Mouse (Mus musculus): ENCODE results near the gene Dcst1.

Gene Dcst1

GRCm38 (mm10) chr3:89365486-89366414 lies 697 bp upstream of the Dcst1 start:
- in situ Hi-C loops (cut with MboI, MseI) = no loop called here

DNA sequence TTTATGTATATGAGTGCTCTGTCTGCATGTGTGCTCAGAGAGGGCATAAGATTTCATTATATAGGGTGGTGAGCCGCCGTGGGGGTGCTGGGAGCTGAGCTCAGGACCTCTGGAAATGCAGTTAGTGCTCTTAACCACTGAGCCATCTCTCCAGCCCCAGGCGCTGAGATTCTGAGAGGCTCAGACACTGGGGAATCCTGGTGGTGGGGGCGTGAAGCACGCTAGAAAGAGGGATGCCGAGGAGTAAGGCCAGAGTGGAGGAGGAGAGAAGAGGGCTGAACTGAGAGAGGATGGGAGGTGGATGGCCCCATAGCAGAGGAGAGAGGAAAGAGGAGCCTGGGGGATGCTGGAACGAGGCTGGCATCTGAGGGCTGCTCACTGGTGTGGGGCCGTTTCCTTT lies 422 bp downstream of the Dcst1 start:
- in situ Hi-C loops (cut with MboI, MseI) = no loop called here

DNA sequence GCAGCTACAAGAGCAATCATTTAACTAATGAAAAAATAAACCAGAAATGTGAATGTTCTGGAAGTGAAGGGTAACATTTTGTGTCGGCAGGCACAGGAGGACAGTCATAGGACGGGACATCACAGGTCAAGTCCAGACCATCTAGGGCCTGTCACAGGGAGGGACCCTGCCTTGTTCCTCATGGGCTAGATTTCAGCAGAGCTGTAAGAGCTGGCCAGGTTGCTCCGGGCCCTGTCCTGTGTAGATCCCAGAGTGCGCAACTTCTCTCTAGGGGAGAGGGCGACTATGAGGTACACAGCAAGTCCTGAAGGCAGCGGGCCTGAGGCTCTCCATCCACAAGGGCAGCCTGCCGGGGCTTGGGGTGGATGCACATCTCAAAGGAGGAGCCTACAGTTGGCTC lies 3.4 kb downstream of the Dcst1 start, which contains the start of gene Dcst2:
Gene Dcst2 (plus strand): TSS at position 301 of the 400 bp plus-strand sequence.
- in situ Hi-C loops (cut with MboI, MseI) = no loop called here

DNA sequence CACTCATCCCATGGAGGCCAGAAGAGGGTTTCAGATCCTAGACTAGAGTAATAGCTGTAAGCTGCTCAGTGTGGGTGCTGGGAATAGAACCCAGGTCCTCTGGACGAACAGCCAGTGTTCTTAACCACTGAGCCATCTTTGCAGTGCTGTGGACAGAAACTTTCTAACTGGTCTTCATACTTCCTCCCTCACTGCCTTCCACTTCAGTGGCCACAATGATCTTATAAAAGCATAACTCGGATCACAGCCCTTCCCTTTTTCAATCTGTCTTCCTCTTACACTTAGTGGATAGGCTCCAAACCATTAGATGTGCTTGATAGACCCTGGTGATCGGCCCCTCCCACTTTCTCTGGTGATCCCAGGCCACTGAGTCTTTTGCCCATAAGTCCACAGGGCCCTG lies 4.8 kb downstream of the Dcst1 start:
- in situ Hi-C loops (cut with MboI, MseI) = no loop called here

GRCm38 (mm10) chr3:89359630-89360029 lies 5.4 kb downstream of the Dcst1 start:
- in situ Hi-C loops (cut with MboI, MseI) = loop anchor here (10.0 kb wide), 1 partner anchor 1145 kb away; the partner anchor contains the start of gene Chtop

DNA sequence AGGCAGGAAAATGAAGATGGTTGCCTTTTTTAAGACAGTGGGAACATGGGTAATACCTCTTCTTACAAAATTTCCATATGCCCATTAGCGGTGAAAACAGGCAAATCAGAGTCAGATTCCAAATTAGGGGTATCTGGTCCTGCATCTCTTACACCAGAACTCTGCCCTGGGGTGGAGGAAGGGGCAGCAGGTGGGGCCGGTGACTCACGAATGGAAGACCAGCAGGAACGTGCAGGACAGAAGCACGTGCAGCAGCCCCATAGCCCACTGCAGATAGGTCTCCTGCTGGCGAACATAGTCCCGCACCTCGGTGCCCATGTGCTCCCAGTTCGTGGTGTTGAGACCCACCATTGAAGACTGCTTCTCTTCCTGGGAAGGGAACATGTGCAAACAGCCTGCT lies 9.0 kb downstream of the Dcst1 start:
- in situ Hi-C loops (cut with MboI, MseI) = loop anchor here (10.0 kb wide), 1 partner anchor 1149 kb away; the partner anchor contains the start of gene Chtop

- in situ Hi-C loops (cut with MboI, MseI) = loop anchor here (10.0 kb wide), 1 partner anchor 1149 kb away; the partner anchor contains the start of gene Chtop
These were observed 9.5 kb downstream of the Dcst1 start for GRCm38 (mm10) chr3:89355512-89355902.

- in situ Hi-C loops (cut with MboI, MseI) = loop anchor here (10.0 kb wide), 1 partner anchor 1150 kb away; the partner anchor contains the start of gene Chtop
These were observed 10.1 kb downstream of the Dcst1 start for GRCm38 (mm10) chr3:89354816-89355511.

GRCm38 (mm10) chr3:89351271-89351670 lies 13.8 kb downstream of the Dcst1 start:
- in situ Hi-C loops (cut with MboI, MseI) = loop anchor here (10.0 kb wide), 1 partner anchor 1154 kb away; the partner anchor contains the start of gene Chtop

DNA sequence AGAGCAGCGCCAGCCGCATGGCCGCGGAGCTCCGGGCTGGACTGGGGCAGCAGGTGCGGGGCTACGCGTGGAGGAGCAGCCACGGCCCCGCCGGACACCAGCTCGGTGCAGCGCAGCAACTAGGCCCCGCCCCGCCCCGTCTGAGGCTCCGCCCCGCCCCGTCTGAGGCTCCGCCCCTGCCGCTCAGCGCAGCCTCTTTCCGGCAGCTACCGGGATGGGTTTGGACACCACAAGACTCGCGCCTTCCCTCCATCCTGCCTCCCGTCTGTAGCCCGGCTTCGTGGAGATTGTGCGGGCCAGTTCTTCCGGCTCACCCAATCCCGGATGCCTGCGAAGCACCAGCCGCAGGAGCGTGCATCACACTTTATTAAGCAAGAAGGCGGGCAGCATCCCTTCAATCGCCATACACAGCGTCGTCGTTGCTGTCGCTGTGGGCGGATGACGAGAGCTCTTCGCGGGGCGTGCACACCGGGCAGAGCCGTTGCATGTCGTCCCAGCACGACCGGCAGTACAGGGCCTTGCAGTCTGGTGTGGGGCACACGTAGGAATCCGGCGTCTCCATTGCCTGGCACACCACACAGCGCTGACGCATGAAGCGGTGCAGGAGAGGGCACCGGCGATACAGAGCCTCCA lies 15.1 kb downstream of the Dcst1 start, which contains the start of gene Adam15:
Gene Adam15 (minus strand): TSS at position 128 of the 633 bp plus-strand sequence.
- in situ Hi-C loops (cut with MboI, MseI) = loop anchor here (10.0 kb wide), 1 partner anchor 1155 kb away; the partner anchor contains the start of gene Chtop

- in situ Hi-C loops (cut with MboI, MseI) = no loop called here
These were observed 15.9 kb downstream of the Dcst1 start for GRCm38 (mm10) chr3:89348911-89349868.

GRCm38 (mm10) chr3:89347916-89348315 lies 17.1 kb downstream of the Dcst1 start:
- in situ Hi-C loops (cut with MboI, MseI) = no loop called here

DNA sequence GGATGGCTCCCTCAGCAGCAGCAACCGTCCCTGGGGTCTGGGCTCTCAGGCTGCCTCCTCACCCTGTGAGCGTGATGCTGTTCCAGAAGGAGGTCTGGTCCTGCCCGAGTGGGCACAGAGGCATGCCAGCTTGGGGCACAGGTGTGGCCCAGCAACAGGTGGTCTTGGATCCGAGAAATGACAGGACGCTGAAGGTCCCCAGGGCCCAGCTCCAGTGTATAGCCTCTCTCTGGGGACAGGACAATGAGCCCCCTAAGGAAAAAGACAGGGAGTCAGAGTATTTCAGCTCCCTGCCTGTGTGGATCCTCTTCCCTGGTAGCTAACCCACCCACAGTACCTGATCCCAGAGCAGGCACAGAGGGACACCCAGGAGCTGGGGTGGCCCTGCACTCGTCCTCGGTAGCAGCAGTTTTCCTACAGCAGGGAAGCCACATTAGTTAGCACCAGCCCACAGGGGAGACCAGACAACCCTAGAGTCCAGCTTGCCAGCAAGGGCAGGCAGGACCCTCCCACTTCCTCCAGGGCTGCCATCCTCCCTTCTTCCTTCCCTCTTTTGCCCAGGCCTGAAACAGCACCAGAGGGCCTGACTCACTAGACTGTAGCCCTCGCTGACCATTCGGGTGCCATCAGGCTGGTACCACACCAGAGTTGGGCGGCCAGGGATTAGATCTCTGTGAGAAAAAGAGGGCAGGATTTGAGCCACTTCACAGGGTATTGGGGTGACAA lies 18.1 kb downstream of the Dcst1 start:
- in situ Hi-C loops (cut with MboI, MseI) = no loop called here

DNA sequence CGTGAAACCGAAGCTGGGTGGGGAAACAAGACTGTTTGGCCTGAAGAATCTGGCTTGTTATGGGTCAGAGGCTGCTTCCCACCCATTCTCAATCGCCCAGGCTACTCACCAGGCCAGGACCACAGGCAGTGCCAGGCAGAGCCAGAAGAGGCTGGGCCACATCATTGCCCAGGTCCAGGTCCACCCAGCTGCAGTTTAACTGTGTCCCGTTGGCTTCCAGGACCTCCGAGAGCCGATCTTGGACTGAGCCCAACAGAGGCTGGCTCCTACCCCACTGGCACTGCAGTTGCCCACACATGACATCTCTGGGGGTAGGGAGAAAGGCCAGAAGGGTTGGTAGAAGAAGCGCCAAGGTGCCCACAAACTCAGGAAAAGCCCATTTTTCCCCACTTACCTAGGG lies 21.8 kb downstream of the Dcst1 start:
- in situ Hi-C loops (cut with MboI, MseI) = no loop called here

DNA sequence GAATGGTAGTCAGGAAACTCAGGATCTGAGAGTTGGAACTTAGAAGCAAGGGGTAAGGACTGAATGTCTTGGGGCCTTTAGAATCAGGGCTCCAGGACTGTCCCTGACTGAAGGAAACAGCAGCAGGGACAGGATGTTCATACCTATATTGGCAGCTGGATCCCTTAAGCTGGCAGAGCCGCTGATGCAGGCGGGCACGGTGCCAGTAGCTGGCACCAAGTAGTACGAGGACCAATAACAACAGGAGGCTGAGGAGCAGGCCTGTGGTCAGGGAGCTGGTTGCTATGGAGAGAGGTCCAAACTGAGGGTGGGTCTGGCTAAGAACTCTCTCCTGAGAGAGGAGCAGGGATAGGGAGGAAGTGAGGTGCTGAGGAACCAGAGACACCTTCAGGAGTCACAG lies 23.3 kb downstream of the Dcst1 start:
- in situ Hi-C loops (cut with MboI, MseI) = no loop called here

DNA sequence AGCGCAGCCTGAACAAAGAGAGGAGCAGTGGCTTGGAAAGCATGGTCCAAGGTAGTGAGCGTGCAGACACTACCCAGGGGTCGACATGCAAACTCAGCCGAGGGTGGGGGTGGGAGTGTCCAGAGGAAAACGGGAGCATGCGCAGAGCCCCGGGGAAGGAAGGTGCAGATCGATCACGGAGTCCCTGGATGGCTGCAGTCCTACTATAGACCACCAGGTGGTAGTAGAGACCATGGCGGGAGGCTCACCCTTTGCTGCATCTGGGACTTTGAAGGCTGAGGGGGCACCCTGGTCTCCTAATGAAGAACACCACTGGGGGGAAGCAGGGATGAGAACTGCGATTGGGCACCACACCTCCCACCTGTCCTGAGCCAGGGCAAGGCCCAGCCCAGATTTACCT lies 24.6 kb downstream of the Dcst1 start:
- in situ Hi-C loops (cut with MboI, MseI) = no loop called here

- in situ Hi-C loops (cut with MboI, MseI) = no loop called here
These were observed 25.6 kb downstream of the Dcst1 start for GRCm38 (mm10) chr3:89339416-89339815.

DNA sequence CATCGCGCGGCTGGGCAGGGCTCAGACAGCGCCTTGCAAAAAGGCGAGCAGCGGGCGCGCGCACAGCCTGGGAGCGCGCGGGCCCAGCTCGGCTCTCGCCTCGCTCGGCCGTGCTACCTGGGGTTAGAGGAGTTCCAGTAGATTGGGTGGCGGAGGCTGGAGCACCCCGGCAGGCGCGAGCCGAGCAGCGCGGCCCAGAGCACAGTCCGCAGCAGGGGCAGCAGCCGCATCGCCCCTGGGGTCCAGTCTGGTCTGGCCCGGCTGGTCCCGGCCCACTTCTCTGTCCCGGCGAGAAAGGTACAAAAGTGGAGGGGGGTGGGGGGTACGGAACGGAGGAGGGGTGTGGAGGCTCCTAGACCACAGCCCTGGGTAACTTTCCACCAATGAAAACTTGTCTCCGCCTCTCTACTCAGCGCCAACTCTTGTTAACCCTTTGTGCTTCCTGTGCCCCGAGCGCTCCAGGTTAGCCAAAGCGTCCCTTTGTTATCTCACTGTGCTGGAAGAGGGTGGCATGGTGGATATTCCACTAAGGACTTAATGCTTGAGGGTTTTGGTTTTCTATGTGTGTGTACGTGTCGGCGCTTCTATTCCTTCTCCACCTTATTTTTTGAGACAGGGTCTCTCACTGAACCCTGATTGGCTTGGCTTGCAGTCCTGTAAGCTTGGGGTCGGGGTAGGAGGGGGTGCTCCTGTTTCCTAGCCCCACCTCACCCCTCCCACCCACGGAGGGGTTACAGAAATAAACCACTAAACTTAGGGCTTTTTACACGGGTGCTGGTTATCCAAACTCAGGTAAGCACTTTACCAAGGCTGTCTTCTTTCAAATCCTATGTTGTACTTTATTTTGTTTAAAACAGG lies 27.1 kb downstream of the Dcst1 start, which contains the start of gene Efna4:
Gene Efna4 (minus strand): TSS at position 308 of the 858 bp plus-strand sequence.
- in situ Hi-C loops (cut with MboI, MseI) = no loop called here
